Mouse (Mus musculus) stomach, embryonic 16.5 days (tissue): ENCODE results near the gene Camkmt. TPM values are rescaled to one million over a fixed set of nuclear protein-coding genes. Genes with fewer than 3 reads are reported as not detected.

Source experiments
- ATAC-seq: fragments of 200-750 bp; cut with Nextera tagmentation; 2 replicates; pipeline ENCODE4 v1.8.0; 2017; ENCODE audit warnings: moderate number of reproducible peaks, moderate TSS enrichment; ENCODE audit not compliant: insufficient read depth, low FRiP score
- H3K27ac ChIP-seq: fragments of 300-500 bp; sonication (generic); 2 replicates; pipeline ENCODE4 v1.5.1; 2014; ENCODE audit warnings: low read length
- H3K27me3 ChIP-seq: fragments of 300-500 bp; sonication (generic); 2 replicates; pipeline ENCODE4 v1.6.1; 2014; ENCODE audit warnings: low read length, control low read depth, mixed read lengths; ENCODE audit not compliant: control insufficient read depth, insufficient read depth
- H3K36me3 ChIP-seq: fragments of 300-500 bp; sonication (generic); 2 replicates; pipeline ENCODE4 v1.6.1; 2014; ENCODE audit warnings: low read length; ENCODE audit not compliant: control insufficient read depth, insufficient read depth
- H3K4me1 ChIP-seq: fragments of 300-500 bp; sonication (generic); 2 replicates; pipeline ENCODE4 v1.6.1; 2014; ENCODE audit warnings: low read length, control low read depth, mixed read lengths; ENCODE audit not compliant: control insufficient read depth, insufficient read depth
- H3K4me2 ChIP-seq: fragments of 300-500 bp; sonication (generic); 2 replicates; pipeline ENCODE4 v1.6.1; 2014; ENCODE audit warnings: low read depth, low read length, mixed read lengths
- H3K4me3 ChIP-seq: fragments of 300-500 bp; sonication (generic); replicated peaks from 2 replicates; pipeline ENCODE4 v1.5.1; 2014; ENCODE audit warnings: mild to moderate bottlenecking, low read length
- H3K9ac ChIP-seq: fragments of 300-500 bp; sonication (generic); 2 replicates; pipeline ENCODE4 v1.6.1; 2014; ENCODE audit warnings: low read length
- H3K9me3 ChIP-seq: fragments of 300-500 bp; sonication (generic); replicated peaks from 2 replicates; pipeline ENCODE4 v1.6.1; 2016; ENCODE audit warnings: low read length, control low read depth; ENCODE audit not compliant: control insufficient read depth
- WGBS: fragments of 180-500 bp; shearing (Covaris S2); extraction: QIAGEN DNeasy Blood & Tissue Kit; methylation state at CpG from one replicate; pipeline ENCODE4 v1.1.7; 2014; 5-methylcytosine and 5-hydroxymethylcytosine counted together
- polyA plus RNA-seq: library from polyadenylated mRNA; unstranded; fragments of >200 nt; fragmentation: Nextera tagmentation; extraction: Ambion mirVana; gene quantifications from 2 replicates; pipeline ENCODE4 v1.2.1, GENCODE M21; 2015

Camkmt gene
- polyA plus RNA-seq, 1 experiment from 2014 or later: 13.7 TPM

DNA sequence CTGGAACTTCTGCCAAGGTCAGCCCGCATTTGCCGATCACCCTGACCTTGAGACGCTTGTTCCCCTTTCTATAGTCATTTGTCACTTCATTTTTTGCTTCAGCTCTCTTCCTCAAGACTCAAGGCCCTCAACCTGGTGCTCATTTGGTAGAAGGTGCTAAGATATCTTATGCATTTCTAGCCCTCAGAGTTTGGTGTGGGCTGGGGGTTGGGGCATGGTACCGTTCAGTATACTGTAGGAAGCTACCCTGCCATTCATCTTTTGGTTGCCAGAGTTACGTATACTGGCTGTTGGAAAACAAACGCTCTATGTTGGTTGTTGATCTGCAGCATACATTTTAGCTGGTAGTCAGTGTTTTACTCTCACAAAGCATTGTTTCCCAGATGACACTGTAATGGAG is 53.8 kb downstream of the Camkmt start:
- Histone ChIP-seq H3K4me3 (no peak overlapping the region), H3K27me3 (no peaks in the 10 kb centered on the region), H3K9ac (no peak overlapping the region), H3K4me2 (no peak overlapping the region), H3K9me3 (no peaks in the 10 kb centered on the region), H3K27ac (no peak overlapping the region), H3K36me3 (no peaks in the 10 kb centered on the region), H3K4me1 (no peaks in the 10 kb centered on the region)
- 75% methylated on average over 6 of the region's 6 CpGs for WGBS
- ATAC-seq: no peak

DNA sequence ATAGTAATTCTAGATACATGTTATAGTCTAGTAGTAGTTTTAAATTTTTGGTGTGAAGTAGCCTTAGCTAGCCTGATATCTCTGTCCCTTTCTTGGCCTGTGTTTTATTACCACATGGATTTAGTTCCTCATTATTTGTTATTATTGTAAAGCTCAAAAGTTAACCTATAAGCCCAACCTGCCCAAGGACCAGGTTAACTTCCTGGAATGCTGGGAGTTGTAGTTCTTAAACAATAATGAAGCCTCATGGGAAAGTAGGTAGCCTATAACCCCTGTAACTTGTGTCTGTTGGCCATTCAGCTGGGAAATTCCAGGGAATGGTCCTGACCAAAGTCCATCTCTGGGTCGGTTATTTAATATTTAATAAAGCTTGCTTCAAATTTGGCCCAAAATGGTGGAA is 58.0 kb downstream of the Camkmt start:
- Histone ChIP-seq H3K4me1 (no peaks in the 10 kb centered on the region), H3K36me3 (no peaks in the 10 kb centered on the region), H3K4me3 (no peak overlapping the region), H3K4me2 (no peak overlapping the region), H3K9me3 (no peaks in the 10 kb centered on the region), H3K27ac (no peak overlapping the region), H3K9ac (no peak overlapping the region), H3K27me3 (no peaks in the 10 kb centered on the region)
- ATAC-seq: no peak
- WGBS: 69% methylated on average over 1 of the region's 1 CpGs

DNA sequence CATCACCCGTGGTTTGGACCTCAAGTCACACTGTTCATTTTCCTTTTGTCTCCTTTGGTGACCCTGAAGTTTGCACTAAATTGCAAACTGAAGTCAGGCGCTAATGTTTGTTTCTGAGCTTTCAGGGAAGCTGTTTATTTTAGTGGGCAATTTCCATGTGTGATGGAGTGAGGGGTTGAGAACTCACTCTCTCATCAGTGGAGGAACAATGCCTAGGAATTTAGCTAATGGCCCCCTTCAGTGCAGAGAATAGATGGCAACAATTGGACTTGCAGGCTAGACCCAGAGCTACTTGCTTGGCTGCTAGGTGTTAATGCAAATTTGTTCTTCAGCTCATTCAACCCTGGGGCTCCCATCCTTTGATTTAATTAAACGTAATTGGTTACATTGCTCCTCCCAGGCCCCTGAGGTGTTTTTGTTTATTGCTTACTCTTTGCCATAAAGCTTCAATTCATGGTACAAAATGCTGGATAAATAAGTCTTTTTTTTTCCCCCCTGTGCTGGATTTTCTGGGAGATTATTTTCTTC is 58.9 kb downstream of the Camkmt start:
- Histone ChIP-seq H3K36me3 (no peaks in the 10 kb centered on the region), H3K27me3 (no peaks in the 10 kb centered on the region), H3K4me1 (no peaks in the 10 kb centered on the region), H3K9ac (no peak overlapping the region), H3K4me3 (no peak overlapping the region), H3K9me3 (no peaks in the 10 kb centered on the region), H3K4me2 (no peak overlapping the region), H3K27ac (no peak overlapping the region)
- no peak for ATAC-seq
- 32% methylated on average over 3 of the region's 3 CpGs for WGBS

DNA sequence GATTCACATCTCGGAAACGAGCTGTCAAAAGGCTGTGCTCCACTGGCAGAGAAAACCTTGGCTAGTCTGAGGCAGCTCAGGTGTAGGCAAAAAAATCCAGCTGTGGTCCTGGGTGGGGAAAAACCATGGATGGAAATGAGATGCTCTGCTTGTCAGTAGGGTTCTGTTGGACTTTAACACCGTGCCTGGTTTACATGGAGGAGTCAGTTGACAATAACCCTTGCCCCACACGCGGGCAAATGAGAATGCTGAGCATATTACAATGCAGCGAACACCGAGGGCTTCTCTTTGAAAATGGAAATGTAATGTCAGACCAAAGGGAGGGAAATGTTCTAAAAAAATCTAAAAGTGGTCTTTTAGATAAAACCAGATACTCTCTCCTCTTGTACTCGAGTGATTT is 60.9 kb downstream of the Camkmt start:
- Histone ChIP-seq H3K27me3 (no peaks in the 10 kb centered on the region), H3K4me1 (peaks cover under 1% of the 10 kb centered on the region; the same call in 1 of the 2 replicates), H3K27ac (no peak overlapping the region), H3K9me3 (no peaks in the 10 kb centered on the region), H3K36me3 (no peaks in the 10 kb centered on the region), H3K4me2 (no peak overlapping the region), H3K4me3 (no peak overlapping the region), H3K9ac (no peak overlapping the region)
- 50% methylated on average over 8 of the region's 8 CpGs for WGBS
- ATAC-seq: no peak

DNA sequence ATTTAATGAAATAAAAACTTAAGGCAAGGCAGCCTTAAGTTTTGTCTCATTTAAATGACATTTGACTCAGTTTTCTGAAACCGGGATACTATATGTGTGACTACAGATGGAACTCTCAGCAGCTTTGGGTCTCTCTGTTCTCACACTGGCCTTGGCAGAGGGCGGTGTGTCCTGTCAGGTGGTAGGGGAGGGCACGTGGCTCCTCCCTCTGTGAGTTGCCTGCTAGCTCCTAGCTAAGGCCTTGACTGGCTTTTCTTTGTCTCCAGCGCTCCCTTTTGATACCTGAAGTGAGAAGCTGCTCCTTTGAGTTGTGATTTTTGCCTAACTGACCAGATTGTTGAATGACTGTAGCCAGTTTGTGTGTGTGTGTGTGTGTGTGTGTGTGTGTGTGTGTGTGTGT is 67.8 kb downstream of the Camkmt start:
- H3K4me1 ChIP-seq: peaks cover 4% of the 10 kb centered on the region; the same call in 1 of the 2 replicates
- H3K36me3 ChIP-seq: no peaks in the 10 kb centered on the region
- no peak overlapping the region for H3K27ac ChIP-seq
- H3K9ac ChIP-seq: no peak overlapping the region
- 74% methylated on average over 4 of the region's 4 CpGs for WGBS
- no peaks in the 10 kb centered on the region for H3K27me3 ChIP-seq
- no peaks in the 10 kb centered on the region for H3K9me3 ChIP-seq
- H3K4me2 ChIP-seq: no peak overlapping the region
- no peak for ATAC-seq
- no peak overlapping the region for H3K4me3 ChIP-seq

DNA sequence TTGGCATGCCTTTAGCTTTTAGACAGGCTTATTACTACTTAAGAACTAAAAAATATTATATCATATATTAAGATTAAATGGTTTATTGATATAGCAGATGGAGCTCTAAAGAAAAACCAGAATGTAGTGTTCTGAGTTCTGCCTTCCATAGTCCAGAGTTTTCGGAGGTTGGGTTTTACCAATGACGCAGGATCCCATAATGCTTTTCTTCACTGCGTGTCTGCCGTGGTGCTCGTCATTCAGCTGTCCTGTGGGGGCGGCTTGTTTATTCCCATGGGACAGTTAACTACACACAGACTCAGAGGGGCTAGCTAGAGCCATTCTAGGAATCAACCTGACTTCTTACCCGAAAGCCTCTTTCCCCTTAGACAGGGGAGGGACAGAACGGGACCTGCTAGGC is 69.2 kb downstream of the Camkmt start:
- Histone ChIP-seq H3K9ac (no peak overlapping the region), H3K4me1 (peaks cover 4% of the 10 kb centered on the region; the same call in 1 of the 2 replicates), H3K27me3 (no peaks in the 10 kb centered on the region), H3K4me2 (no peak overlapping the region), H3K4me3 (no peak overlapping the region), H3K27ac (no peak overlapping the region), H3K9me3 (no peaks in the 10 kb centered on the region), H3K36me3 (no peaks in the 10 kb centered on the region)
- ATAC-seq: no peak
- WGBS: 80% methylated on average over 8 of the region's 8 CpGs

DNA sequence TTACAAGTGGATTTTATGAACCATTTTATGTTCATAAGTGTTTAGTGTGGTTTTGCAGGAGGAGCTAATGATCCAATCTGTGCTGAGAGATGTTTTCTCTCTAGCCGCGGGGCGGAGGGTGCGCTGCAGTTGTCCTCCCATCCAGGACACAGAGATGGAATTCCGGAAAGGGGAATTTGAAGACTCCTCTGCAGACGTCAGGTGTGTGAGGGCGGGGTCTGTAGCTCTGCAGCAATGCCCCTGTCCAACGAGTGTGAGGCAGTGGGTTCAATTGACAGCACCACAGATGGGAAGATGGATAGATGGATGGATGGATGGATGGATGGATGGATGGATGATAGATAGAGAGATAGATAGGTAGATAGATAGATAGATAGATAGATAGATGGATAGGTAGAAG is 70.4 kb downstream of the Camkmt start:
- Histone ChIP-seq H3K27me3 (no peaks in the 10 kb centered on the region), H3K4me1 (peaks cover 4% of the 10 kb centered on the region; the same call in 1 of the 2 replicates), H3K4me3 (no peak overlapping the region), H3K9me3 (no peaks in the 10 kb centered on the region), H3K9ac (no peak overlapping the region), H3K4me2 (no peak overlapping the region), H3K27ac (no peak overlapping the region), H3K36me3 (no peaks in the 10 kb centered on the region)
- WGBS: 87% methylated on average over 8 of the region's 8 CpGs
- ATAC-seq: no peak

GRCm38 (mm10) chr17:85162569-85163271 is 72.4 kb downstream of the Camkmt start:
- peak; percentile 78; the same call in 1 of the 2 replicates for ATAC-seq

DNA sequence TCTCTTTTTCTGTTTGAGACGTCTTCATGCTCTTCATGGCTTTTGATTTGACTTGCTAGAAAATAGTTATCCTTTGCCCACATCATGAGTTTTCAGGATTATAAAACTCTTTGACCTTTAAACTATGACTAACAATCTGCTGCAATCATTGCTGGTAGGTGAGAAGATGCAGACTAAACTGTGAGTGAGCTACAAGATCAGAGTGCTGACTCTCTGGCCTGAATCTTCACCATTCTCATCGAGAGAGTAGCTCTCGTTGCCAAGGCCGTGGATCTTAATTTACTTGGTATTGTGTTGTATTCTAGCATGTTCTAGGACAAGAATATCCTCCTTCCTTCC is 72.9 kb downstream of the Camkmt start:
- no peaks in the 10 kb centered on the region for H3K36me3 ChIP-seq
- H3K4me2 ChIP-seq: no peak overlapping the region
- no peaks in the 10 kb centered on the region for H3K27me3 ChIP-seq
- H3K4me1 ChIP-seq: no peaks in the 10 kb centered on the region
- H3K4me3 ChIP-seq: no peak overlapping the region
- no peak for ATAC-seq
- peak overlapping the region; percentile 57; the same call in 1 of the 2 replicates for H3K27ac ChIP-seq
- no peaks in the 10 kb centered on the region for H3K9me3 ChIP-seq
- 77% methylated on average over 4 of the region's 4 CpGs for WGBS
- no peak overlapping the region for H3K9ac ChIP-seq

More at GRCm38 (mm10) chr17:85162569-85163271, 72.4 kb downstream of the Camkmt start:
- H3K4me3 ChIP-seq: no peak overlapping the region
- no peaks in the 10 kb centered on the region for H3K36me3 ChIP-seq
- H3K4me1 ChIP-seq: no peaks in the 10 kb centered on the region
- WGBS: 67% methylated on average over 7 of the region's 7 CpGs
- 0 out of 2 replicates have a peak overlapping the region, but pooled peaks have one; percentile 57 for H3K27ac ChIP-seq
- no peaks in the 10 kb centered on the region for H3K27me3 ChIP-seq
- no peak overlapping the region for H3K9ac ChIP-seq
- no peaks in the 10 kb centered on the region for H3K9me3 ChIP-seq
- H3K4me2 ChIP-seq: no peak overlapping the region
